Mouse (Mus musculus): ENCODE results near the gene Cacybp. TPM values are rescaled to one million over a fixed set of nuclear protein-coding genes. Genes with fewer than 3 reads are reported as not detected.
A peak's percentile ranks its signal among the peaks of the same experiment; 100 is the strongest.

Gene Cacybp
- polyA plus RNA-seq, 1 experiment from 2014 or later = 276 TPM

GRCm38 (mm10) chr1:160244689-160245088 lies 32.0 kb upstream of the Cacybp start:
- no peaks in the 10 kb centered on the region for H3K9me3 ChIP-seq
- 92% methylated on average over 5 of the region's 5 CpGs for WGBS

GRCm38 (mm10) chr1:160240091-160240490 lies 27.4 kb upstream of the Cacybp start:
- Histone ChIP-seq H3K4me2 (replicated peaks) (no peak overlapping the region), H3K9me3 (no peaks in the 10 kb centered on the region), H3K36me3 (peaks cover 5% of the 10 kb centered on the region; the same call in 1 of the 2 replicates), H3K4me3 (replicated peaks) (no peak overlapping the region), H3K4me1 (replicated peaks) (no peaks in the 10 kb centered on the region), H3K27me3 (no peaks in the 10 kb centered on the region), H3K9ac (replicated peaks) (no peak overlapping the region), H3K27ac (no peak overlapping the region)
- 89% methylated on average over 2 of the region's 2 CpGs for WGBS
- ATAC-seq = no peak

More at GRCm38 (mm10) chr1:160244689-160245088, 32.0 kb upstream of the Cacybp start:
- H3K36me3 ChIP-seq = no peaks in the 10 kb centered on the region
- H3K27me3 ChIP-seq = no peaks in the 10 kb centered on the region
- no peak overlapping the region for H3K27ac ChIP-seq
- no peaks in the 10 kb centered on the region for H3K4me1 ChIP-seq (replicated peaks)
- ATAC-seq = no peak
- H3K4me3 ChIP-seq (replicated peaks) = no peak overlapping the region
- H3K9ac ChIP-seq (replicated peaks) = no peak overlapping the region
- no peak overlapping the region for H3K4me2 ChIP-seq (replicated peaks)

- Histone ChIP-seq H3K36me3 (peaks cover 5% of the 10 kb centered on the region; the same call in 1 of the 2 replicates), H3K9me3 (no peaks in the 10 kb centered on the region), H3K27me3 (no peaks in the 10 kb centered on the region), H3K9ac (replicated peaks) (no peak overlapping the region), H3K4me1 (replicated peaks) (no peaks in the 10 kb centered on the region), H3K4me2 (replicated peaks) (no peak overlapping the region), H3K27ac (no peak overlapping the region), H3K4me3 (replicated peaks) (no peak overlapping the region)
- WGBS = 100% methylated on average over 1 of the region's 1 CpGs
- no peak for ATAC-seq
Measured at GRCm38 (mm10) chr1:160238852-160239443, 26.3 kb upstream of the Cacybp start.

GRCm38 (mm10) chr1:160237981-160238380 lies 25.3 kb upstream of the Cacybp start:
- ATAC-seq = no peak
- no peak overlapping the region for H3K4me2 ChIP-seq (replicated peaks)

GRCm38 (mm10) chr1:160233921-160234320 lies 21.2 kb upstream of the Cacybp start:
- no peak overlapping the region for H3K9ac ChIP-seq (replicated peaks)
- no peaks in the 10 kb centered on the region for H3K9me3 ChIP-seq
- no peak for ATAC-seq
- H3K4me1 ChIP-seq (replicated peaks) = peaks cover 7% of the 10 kb centered on the region
- H3K27ac ChIP-seq = no peak overlapping the region
- no peak overlapping the region for H3K4me2 ChIP-seq (replicated peaks)
- peaks cover 5% of the 10 kb centered on the region; the same call in 1 of the 2 replicates for H3K36me3 ChIP-seq
- H3K4me3 ChIP-seq (replicated peaks) = no peak overlapping the region
- no peaks in the 10 kb centered on the region for H3K27me3 ChIP-seq

More at GRCm38 (mm10) chr1:160237981-160238380, 25.3 kb upstream of the Cacybp start:
- 97% methylated on average over 2 of the region's 2 CpGs for WGBS
- Histone ChIP-seq H3K4me1 (replicated peaks) (no peaks in the 10 kb centered on the region), H3K27me3 (no peaks in the 10 kb centered on the region), H3K4me3 (replicated peaks) (no peak overlapping the region), H3K9me3 (no peaks in the 10 kb centered on the region), H3K9ac (replicated peaks) (no peak overlapping the region), H3K27ac (no peak overlapping the region), H3K36me3 (peaks cover 5% of the 10 kb centered on the region; the same call in 1 of the 2 replicates)

GRCm38 (mm10) chr1:160232113-160232512 lies 19.4 kb upstream of the Cacybp start:
- Histone ChIP-seq H3K4me1 (replicated peaks) (peaks cover 7% of the 10 kb centered on the region), H3K4me3 (replicated peaks) (no peak overlapping the region), H3K27me3 (no peaks in the 10 kb centered on the region), H3K27ac (no peak overlapping the region), H3K4me2 (replicated peaks) (no peak overlapping the region), H3K36me3 (peaks cover 3% of the 10 kb centered on the region; the same call in 1 of the 2 replicates), H3K9me3 (no peaks in the 10 kb centered on the region), H3K9ac (replicated peaks) (no peak overlapping the region)
- 48% methylated on average over 3 of the region's 3 CpGs for WGBS
- ATAC-seq = no peak

- no peak overlapping the region for H3K9ac ChIP-seq (replicated peaks)
- H3K27me3 ChIP-seq = no peaks in the 10 kb centered on the region
- H3K36me3 ChIP-seq = no peaks in the 10 kb centered on the region
- H3K4me1 ChIP-seq (replicated peaks) = peaks cover 7% of the 10 kb centered on the region
- no peak overlapping the region for H3K27ac ChIP-seq
- 68% methylated on average over 4 of the region's 4 CpGs for WGBS
- no peaks in the 10 kb centered on the region for H3K9me3 ChIP-seq
- no peak for ATAC-seq
- no peak overlapping the region for H3K4me3 ChIP-seq (replicated peaks)
- H3K4me2 ChIP-seq (replicated peaks) = no peak overlapping the region
Measured at GRCm38 (mm10) chr1:160231013-160231412, 18.3 kb upstream of the Cacybp start.

GRCm38 (mm10) chr1:160227850-160228249 lies 15.2 kb upstream of the Cacybp start:
- Histone ChIP-seq H3K9ac (replicated peaks) (no peak overlapping the region), H3K4me2 (replicated peaks) (no peak overlapping the region), H3K4me3 (replicated peaks) (no peak overlapping the region), H3K9me3 (no peaks in the 10 kb centered on the region), H3K27ac (no peak overlapping the region), H3K4me1 (replicated peaks) (peaks cover 7% of the 10 kb centered on the region), H3K36me3 (0 out of 2 replicates have a peak, but pooled peaks cover 4% of the 10 kb centered on the region), H3K27me3 (no peaks in the 10 kb centered on the region)
- no peak for ATAC-seq

GRCm38 (mm10) chr1:160227196-160227595 lies 14.5 kb upstream of the Cacybp start:
- H3K4me1 ChIP-seq (replicated peaks) = peaks cover 7% of the 10 kb centered on the region
- 0 out of 2 replicates have a peak, but pooled peaks cover 4% of the 10 kb centered on the region for H3K36me3 ChIP-seq
- no peak for ATAC-seq
- H3K4me2 ChIP-seq (replicated peaks) = no peak overlapping the region
- no peak overlapping the region for H3K27ac ChIP-seq
- no peaks in the 10 kb centered on the region for H3K27me3 ChIP-seq
- no peak overlapping the region for H3K9ac ChIP-seq (replicated peaks)
- H3K4me3 ChIP-seq (replicated peaks) = no peak overlapping the region
- no peaks in the 10 kb centered on the region for H3K9me3 ChIP-seq
- 92% methylated on average over 4 of the region's 4 CpGs for WGBS

- no peak for ATAC-seq
- Histone ChIP-seq H3K4me3 (replicated peaks) (no peak overlapping the region), H3K9me3 (no peaks in the 10 kb centered on the region), H3K27me3 (no peaks in the 10 kb centered on the region), H3K36me3 (0 out of 2 replicates have a peak, but pooled peaks cover 4% of the 10 kb centered on the region), H3K4me1 (replicated peaks) (no peaks in the 10 kb centered on the region), H3K27ac (no peak overlapping the region), H3K9ac (replicated peaks) (no peak overlapping the region), H3K4me2 (replicated peaks) (no peak overlapping the region)
- 84% methylated on average over 2 of the region's 2 CpGs for WGBS
Measured at GRCm38 (mm10) chr1:160224093-160224492, 11.4 kb upstream of the Cacybp start.

GRCm38 (mm10) chr1:160217898-160218297 lies 5.2 kb upstream of the Cacybp start:
- Histone ChIP-seq H3K27me3 (no peaks in the 10 kb centered on the region), H3K4me2 (replicated peaks) (no peak overlapping the region), H3K4me3 (replicated peaks) (no peak overlapping the region), H3K9ac (replicated peaks) (no peak overlapping the region), H3K9me3 (no peaks in the 10 kb centered on the region), H3K36me3 (no peaks in the 10 kb centered on the region), H3K27ac (no peak overlapping the region), H3K4me1 (replicated peaks) (peaks cover 8% of the 10 kb centered on the region)
- no peak for ATAC-seq
- WGBS = 84% methylated on average over 3 of the region's 3 CpGs

GRCm38 (mm10) chr1:160214171-160214570 lies 1.5 kb upstream of the Cacybp start:
- no peaks in the 10 kb centered on the region for H3K27me3 ChIP-seq
- H3K4me1 ChIP-seq (replicated peaks) = peaks cover 30% of the 10 kb centered on the region
- no peak overlapping the region; the same call in 1 of the 2 replicates for H3K4me3 ChIP-seq (replicated peaks)
- H3K9me3 ChIP-seq = no peaks in the 10 kb centered on the region
- peak overlapping the region; percentile 99 for H3K27ac ChIP-seq
- H3K9ac ChIP-seq (replicated peaks) = no peak overlapping the region
- no peaks in the 10 kb centered on the region for H3K36me3 ChIP-seq
- 82% methylated on average over 7 of the region's 7 CpGs for WGBS
- H3K4me2 ChIP-seq (replicated peaks) = peak overlapping the region; percentile 58
- no peak for ATAC-seq

Data from midbrain, embryonic 13.5 days (tissue).